Mouse (Mus musculus) liver, embryonic 15.5 days (tissue): ENCODE data around the gene Jam3. TPM values are rescaled to one million over a fixed set of nuclear protein-coding genes. Genes with fewer than 3 reads are reported as not detected.

Experiments
- ATAC-seq: fragments of 200-750 bp; cut with Nextera tagmentation; 2 replicates; pipeline ENCODE4 v1.8.0; 2017; ENCODE audit warnings: moderate number of reproducible peaks, mild to moderate bottlenecking, moderate library complexity; ENCODE audit not compliant: insufficient read depth
- H3K27ac ChIP-seq: fragments of 300-500 bp; sonication (generic); replicated peaks from 2 replicates; pipeline ENCODE4 v1.5.1; 2015; ENCODE audit warnings: mild to moderate bottlenecking, inconsistent platforms
- H3K27me3 ChIP-seq: fragments of 300-500 bp; sonication (generic); 2 replicates; pipeline ENCODE4 v1.6.1; 2015; ENCODE audit warnings: mild to moderate bottlenecking, inconsistent platforms
- H3K36me3 ChIP-seq: fragments of 300-500 bp; sonication (generic); replicated peaks from 2 replicates; pipeline ENCODE4 v1.6.1; 2015; ENCODE audit warnings: moderate library complexity, mild to moderate bottlenecking, inconsistent platforms
- H3K4me1 ChIP-seq: fragments of 300-500 bp; sonication (generic); replicated peaks from 2 replicates; pipeline ENCODE4 v1.6.1; 2015; ENCODE audit warnings: inconsistent platforms
- H3K4me2 ChIP-seq: fragments of 300-500 bp; sonication (generic); 2 replicates; pipeline ENCODE4 v1.6.1; 2015; ENCODE audit warnings: moderate library complexity, mild to moderate bottlenecking, inconsistent platforms
- H3K4me3 ChIP-seq: fragments of 300-500 bp; sonication (generic); replicated peaks from 2 replicates; pipeline ENCODE4 v1.5.1; 2015; ENCODE audit warnings: mild to moderate bottlenecking, inconsistent platforms
- H3K9ac ChIP-seq: fragments of 300-500 bp; sonication (generic); 2 replicates; pipeline ENCODE4 v1.6.1; 2015; ENCODE audit warnings: moderate library complexity, mild to moderate bottlenecking, inconsistent platforms
- H3K9me3 ChIP-seq: fragments of 300-500 bp; sonication (generic); replicated peaks from 2 replicates; pipeline ENCODE4 v1.6.1; 2016; ENCODE audit warnings: inconsistent platforms
- WGBS: fragments of 180-500 bp; shearing (Covaris S2); methylation state at CpG from one replicate; pipeline ENCODE4 v1.1.7; 2015; ENCODE audit warnings: mixed read lengths; ENCODE audit not compliant: insufficient replicate concordance; 5-methylcytosine and 5-hydroxymethylcytosine counted together
- polyA plus RNA-seq: library from polyadenylated mRNA; unstranded; fragments of >200 nt; fragmentation: Nextera tagmentation; extraction: Ambion mirVana; gene quantifications from 2 replicates; pipeline ENCODE4 v1.2.1, GENCODE M21; 2015

Jam3 gene
- polyA plus RNA-seq, 1 experiment from 2014 or later: 3.4 TPM

GRCm38 (mm10) chr9:27110681-27111080 lies 44.5 kb downstream of the Jam3 start:
- no peaks in the 10 kb centered on the region for H3K9me3 ChIP-seq
- H3K36me3 ChIP-seq: no peaks in the 10 kb centered on the region
- no peak overlapping the region for H3K27ac ChIP-seq
- H3K27me3 ChIP-seq: no peaks in the 10 kb centered on the region
- H3K9ac ChIP-seq: no peak overlapping the region
- no peak for ATAC-seq
- H3K4me2 ChIP-seq: no peak overlapping the region
- no peak overlapping the region for H3K4me3 ChIP-seq
- H3K4me1 ChIP-seq: peaks cover 6% of the 10 kb centered on the region; the same call in 1 of the 2 replicates
- 29% methylated on average over 5 of the region's 5 CpGs for WGBS

- H3K36me3 ChIP-seq: no peaks in the 10 kb centered on the region
These were observed 45.4 kb downstream of the Jam3 start for GRCm38 (mm10) chr9:27109533-27110514.

GRCm38 (mm10) chr9:27108451-27108850 lies 46.8 kb downstream of the Jam3 start:
- Histone ChIP-seq H3K27ac (no peak overlapping the region), H3K9ac (no peak overlapping the region), H3K4me2 (no peak overlapping the region), H3K4me3 (no peak overlapping the region), H3K36me3 (no peaks in the 10 kb centered on the region), H3K4me1 (peaks cover 6% of the 10 kb centered on the region; the same call in 1 of the 2 replicates), H3K9me3 (no peaks in the 10 kb centered on the region), H3K27me3 (no peaks in the 10 kb centered on the region)
- WGBS: 70% methylated on average over 4 of the region's 4 CpGs
- ATAC-seq: no peak

More at GRCm38 (mm10) chr9:27109533-27110514, 45.4 kb downstream of the Jam3 start:
- peak; percentile 49; the same call in 1 of the 2 replicates for ATAC-seq
- Histone ChIP-seq H3K27me3 (no peaks in the 10 kb centered on the region), H3K4me3 (no peak overlapping the region), H3K9me3 (no peaks in the 10 kb centered on the region), H3K4me1 (peaks cover 6% of the 10 kb centered on the region; the same call in 1 of the 2 replicates), H3K9ac (no peak overlapping the region), H3K27ac (no peak overlapping the region), H3K4me2 (no peak overlapping the region)
- WGBS: 41% methylated on average over 22 of the region's 22 CpGs

GRCm38 (mm10) chr9:27106081-27106480 lies 49.1 kb downstream of the Jam3 start:
- WGBS: 47% methylated on average over 1 of the region's 1 CpGs
- H3K4me3 ChIP-seq: no peak overlapping the region
- H3K27me3 ChIP-seq: no peaks in the 10 kb centered on the region
- H3K36me3 ChIP-seq: no peaks in the 10 kb centered on the region
- peaks cover 6% of the 10 kb centered on the region; the same call in 1 of the 2 replicates for H3K4me1 ChIP-seq
- H3K27ac ChIP-seq: no peak overlapping the region
- H3K9ac ChIP-seq: no peak overlapping the region
- no peaks in the 10 kb centered on the region for H3K9me3 ChIP-seq
- ATAC-seq: no peak
- H3K4me2 ChIP-seq: no peak overlapping the region

GRCm38 (mm10) chr9:27101466-27101865 lies 53.8 kb downstream of the Jam3 start:
- no peak overlapping the region for H3K4me3 ChIP-seq
- no peaks in the 10 kb centered on the region for H3K27me3 ChIP-seq
- 81% methylated on average over 6 of the region's 6 CpGs for WGBS
- no peak overlapping the region for H3K9ac ChIP-seq
- no peak for ATAC-seq
- no peaks in the 10 kb centered on the region for H3K9me3 ChIP-seq
- H3K27ac ChIP-seq: no peak overlapping the region
- peaks cover 27% of the 10 kb centered on the region for H3K36me3 ChIP-seq
- no peak overlapping the region for H3K4me2 ChIP-seq
- no peaks in the 10 kb centered on the region for H3K4me1 ChIP-seq

- peaks cover 43% of the 10 kb centered on the region for H3K36me3 ChIP-seq
- no peak for ATAC-seq
These were observed 55.7 kb downstream of the Jam3 start for GRCm38 (mm10) chr9:27099474-27099873.

GRCm38 (mm10) chr9:27098557-27098956 lies 56.7 kb downstream of the Jam3 start:
- H3K9ac ChIP-seq: no peak overlapping the region
- peaks cover 52% of the 10 kb centered on the region for H3K36me3 ChIP-seq
- no peak overlapping the region for H3K27ac ChIP-seq
- WGBS: 79% methylated on average over 8 of the region's 8 CpGs
- no peak for ATAC-seq
- no peak overlapping the region for H3K4me2 ChIP-seq
- no peaks in the 10 kb centered on the region for H3K4me1 ChIP-seq
- no peaks in the 10 kb centered on the region for H3K27me3 ChIP-seq
- no peaks in the 10 kb centered on the region for H3K9me3 ChIP-seq
- no peak overlapping the region for H3K4me3 ChIP-seq

More at GRCm38 (mm10) chr9:27099474-27099873, 55.7 kb downstream of the Jam3 start:
- no peaks in the 10 kb centered on the region for H3K9me3 ChIP-seq
- no peaks in the 10 kb centered on the region for H3K4me1 ChIP-seq
- no peak overlapping the region for H3K4me3 ChIP-seq
- H3K27ac ChIP-seq: no peak overlapping the region
- no peaks in the 10 kb centered on the region for H3K27me3 ChIP-seq
- no peak overlapping the region for H3K4me2 ChIP-seq
- 33% methylated on average over 4 of the region's 4 CpGs for WGBS
- H3K9ac ChIP-seq: no peak overlapping the region

- no peaks in the 10 kb centered on the region for H3K9me3 ChIP-seq
- H3K27me3 ChIP-seq: no peaks in the 10 kb centered on the region
- H3K4me2 ChIP-seq: no peak overlapping the region
- H3K27ac ChIP-seq: no peak overlapping the region
- H3K4me1 ChIP-seq: no peaks in the 10 kb centered on the region
- no peak for ATAC-seq
- peaks cover 57% of the 10 kb centered on the region for H3K36me3 ChIP-seq
- WGBS: 28% methylated on average over 4 of the region's 4 CpGs
- H3K9ac ChIP-seq: no peak overlapping the region
- H3K4me3 ChIP-seq: no peak overlapping the region
These were observed 57.1 kb downstream of the Jam3 start for GRCm38 (mm10) chr9:27098092-27098491.

- no peak for ATAC-seq
These were observed 62.3 kb downstream of the Jam3 start for GRCm38 (mm10) chr9:27092916-27093315.

GRCm38 (mm10) chr9:27090801-27091775 lies 64.1 kb downstream of the Jam3 start:
- H3K36me3 ChIP-seq: peaks cover 95% of the 10 kb centered on the region
- 86% methylated on average over 13 of the region's 13 CpGs for WGBS
- H3K27me3 ChIP-seq: no peaks in the 10 kb centered on the region
- H3K27ac ChIP-seq: no peak overlapping the region
- H3K4me2 ChIP-seq: no peak overlapping the region
- no peak for ATAC-seq
- no peak overlapping the region for H3K9ac ChIP-seq
- H3K4me1 ChIP-seq: no peaks in the 10 kb centered on the region
- no peak overlapping the region for H3K4me3 ChIP-seq
- no peaks in the 10 kb centered on the region for H3K9me3 ChIP-seq

More at GRCm38 (mm10) chr9:27092916-27093315, 62.3 kb downstream of the Jam3 start:
- H3K4me3 ChIP-seq: no peak overlapping the region
- H3K27me3 ChIP-seq: no peaks in the 10 kb centered on the region
- H3K4me2 ChIP-seq: no peak overlapping the region
- WGBS: 88% methylated on average over 6 of the region's 6 CpGs
- no peaks in the 10 kb centered on the region for H3K9me3 ChIP-seq
- no peaks in the 10 kb centered on the region for H3K4me1 ChIP-seq
- no peak overlapping the region for H3K27ac ChIP-seq
- H3K36me3 ChIP-seq: peaks cover 90% of the 10 kb centered on the region
- H3K9ac ChIP-seq: no peak overlapping the region
